Mouse (Mus musculus) ES-Bruce4 (cell line): ENCODE results near the gene Cnot3.
"Not testable (repeated sequence)": the region's sequence is repeated elsewhere in the genome, so short reads cannot be mapped to it uniquely, and the experiment has no call there.

Source experiments
- CTCF ChIP-seq: IDR thresholded peaks from one replicate; pipeline ENCODE4 v1.8.1; 2011; ENCODE audit warnings: low read depth, low read length
- EP300 ChIP-seq: IDR thresholded peaks from 2 replicates; pipeline ENCODE4 v1.6.1; 2011; ENCODE audit warnings: low read depth, low read length; ENCODE audit not compliant: insufficient read depth
- POLR2A ChIP-seq: IDR thresholded peaks from one replicate; pipeline ENCODE4 v1.8.1; 2011; ENCODE audit warnings: low read length; ENCODE audit not compliant: insufficient read depth

GRCm38 (mm10) chr7:3708447-3708980, 63.4 kb downstream of the Cnot3 start:
- not testable (repeated sequence) for TF ChIP-seq EP300, POLR2A, CTCF
